Mouse (Mus musculus) embryonic fibroblast, embryonic 13.5 days (primary cell): ENCODE data around the gene Emilin1.
"Not testable (repeated sequence)": the region's sequence is repeated elsewhere in the genome, so short reads cannot be mapped to it uniquely, and the experiment has no call there.

Experiments used
- CTCF ChIP-seq: IDR thresholded peaks from 2 replicates; pipeline ENCODE4 v1.5.1; 2011; ENCODE audit warnings: mild to moderate bottlenecking, control low read depth, low read length, moderate library complexity, borderline replicate concordance; ENCODE audit not compliant: insufficient read depth
- POLR2A ChIP-seq: IDR thresholded peaks from 2 replicates; pipeline ENCODE4 v1.6.1; 2011; ENCODE audit warnings: low read depth, mild to moderate bottlenecking, control low read depth, low read length, moderate library complexity

- not testable (repeated sequence) for TF ChIP-seq CTCF, POLR2A
Observed at GRCm38 (mm10) chr5:30881839-30882238, 31.4 kb upstream of the Emilin1 start.
